Mouse (Mus musculus): ENCODE data around the gene Kif5a. TPM values are rescaled to one million over a fixed set of nuclear protein-coding genes. Genes with fewer than 3 reads are reported as not detected.
A peak's percentile ranks its signal among the peaks of the same experiment; 100 is the strongest.

Gene Kif5a
- total and polyA plus RNA-seq, 3 experiments, result 0.34 to 2.2 (median 0.45) TPM

- no peaks in the 10 kb centered on the region for H3K27me3 ChIP-seq (ENCODE audit: control insufficient read depth, insufficient read depth, low read length)
- intact Hi-C loops (cut with DNase I), result loop anchor here (1.0 to 5.0 kb wide), 3 partner anchors 35 to 165 kb away; partner anchors contain the start of genes Gli1 and Pip4k2c
Observed at GRCm38 (mm10) chr10:127177719-127178118, 85.4 kb downstream of the Kif5a start.

GRCm38 (mm10) chr10:127177235-127177634 lies 85.9 kb downstream of the Kif5a start:
- no peak overlapping the region for H3K4me3 ChIP-seq
- H3K27me3 ChIP-seq (ENCODE audit: control insufficient read depth, insufficient read depth, low read length), result no peaks in the 10 kb centered on the region
- no peak overlapping the region for H3K9ac ChIP-seq (ENCODE audit: low read depth, low read length)
- no peak for DNase-seq
- intact Hi-C loops (cut with DNase I), result loop anchor here (1.0 to 5.0 kb wide), 3 partner anchors 35 to 165 kb away; partner anchors contain the start of genes Gli1 and Pip4k2c
- H3K36me3 ChIP-seq (ENCODE audit: control insufficient read depth, insufficient read depth, low read length), result no peaks in the 10 kb centered on the region
- peaks cover 5% of the 10 kb centered on the region; the same call in 1 of the 2 replicates for H3K4me1 ChIP-seq (ENCODE audit: control insufficient read depth, insufficient read depth, low read length)
- no peak overlapping the region for H3K27ac ChIP-seq
- TF ChIP-seq CTCF (IDR thresholded peaks at IDR 0.05) (no peak), POLR2A (IDR thresholded peaks at IDR 0.05; ENCODE audit: insufficient read depth, low read depth, low read length) (no peak), EP300 (IDR thresholded peaks at IDR 0.05; ENCODE audit: insufficient read depth, low read depth, low read length) (no peak)
- H3K79me2 ChIP-seq (replicated peaks; ENCODE audit: control insufficient read depth, insufficient read depth, low read length), result no peaks in the 10 kb centered on the region
- WGBS, result 28% methylated on average over 9 of the region's 9 CpGs

More at GRCm38 (mm10) chr10:127177719-127178118, 85.4 kb downstream of the Kif5a start:
- H3K27ac ChIP-seq, result peak overlapping the region; percentile 60
- peaks cover 5% of the 10 kb centered on the region; the same call in 1 of the 2 replicates for H3K4me1 ChIP-seq (ENCODE audit: control insufficient read depth, insufficient read depth, low read length)
- peak overlapping the region; percentile 37 for H3K9ac ChIP-seq (ENCODE audit: low read depth, low read length)
- no peaks in the 10 kb centered on the region for H3K36me3 ChIP-seq (ENCODE audit: control insufficient read depth, insufficient read depth, low read length)
- peak overlapping the region; percentile 62 for H3K4me3 ChIP-seq
- under 1% methylated on average over 23 of the region's 23 CpGs for whole genome bisulfite sequencing
- H3K79me2 ChIP-seq (replicated peaks; ENCODE audit: control insufficient read depth, insufficient read depth, low read length), result no peaks in the 10 kb centered on the region
- peak; percentile 77 to 86 for DNase-seq
- 0 out of 2 replicates have a peak, but pooled peaks have one; percentile 24 for TF ChIP-seq EP300 (IDR thresholded peaks at IDR 0.05; ENCODE audit: insufficient read depth, low read depth, low read length)
- TF ChIP-seq POLR2A (IDR thresholded peaks at IDR 0.05; ENCODE audit: insufficient read depth, low read depth, low read length), result peak; percentile 82
- peak; percentile 97 for TF ChIP-seq CTCF (IDR thresholded peaks at IDR 0.05)

GRCm38 (mm10) chr10:127176756-127177155 lies 86.4 kb downstream of the Kif5a start:
- Histone ChIP-seq H3K79me2 (replicated peaks; ENCODE audit: control insufficient read depth, insufficient read depth, low read length) (no peaks in the 10 kb centered on the region), H3K27ac (no peak overlapping the region), H3K27me3 (ENCODE audit: control insufficient read depth, insufficient read depth, low read length) (no peaks in the 10 kb centered on the region), H3K4me3 (no peak overlapping the region), H3K36me3 (ENCODE audit: control insufficient read depth, insufficient read depth, low read length) (no peaks in the 10 kb centered on the region), H3K9ac (ENCODE audit: low read depth, low read length) (no peak overlapping the region), H3K4me1 (ENCODE audit: control insufficient read depth, insufficient read depth, low read length) (peaks cover 5% of the 10 kb centered on the region; the same call in 1 of the 2 replicates)
- intact Hi-C loops (cut with DNase I), result loop anchor here (1.0 to 5.0 kb wide), 3 partner anchors 36 to 166 kb away; partner anchors contain the start of genes Gli1 and Pip4k2c
- peak in 1 of 2 experiments; percentile 1 for DNase-seq
- WGBS, result 14% methylated on average over 7 of the region's 7 CpGs
- no peak for TF ChIP-seq CTCF (IDR thresholded peaks at IDR 0.05)
- no peak for TF ChIP-seq POLR2A (IDR thresholded peaks at IDR 0.05; ENCODE audit: insufficient read depth, low read depth, low read length)
- no peak for TF ChIP-seq EP300 (IDR thresholded peaks at IDR 0.05; ENCODE audit: insufficient read depth, low read depth, low read length)

- intact Hi-C loops (cut with DNase I), result loop anchor here (5.0 kb wide), 2 partner anchors 36 to 166 kb away; partner anchors contain the start of genes Gli1 and Pip4k2c
- no peak overlapping the region for H3K4me3 ChIP-seq
- no peaks in the 10 kb centered on the region for H3K36me3 ChIP-seq (ENCODE audit: control insufficient read depth, insufficient read depth, low read length)
- no peak for TF ChIP-seq EP300 (IDR thresholded peaks at IDR 0.05; ENCODE audit: insufficient read depth, low read depth, low read length)
- TF ChIP-seq POLR2A (IDR thresholded peaks at IDR 0.05; ENCODE audit: insufficient read depth, low read depth, low read length), result no peak
- TF ChIP-seq CTCF (IDR thresholded peaks at IDR 0.05), result no peak
- H3K27ac ChIP-seq, result no peak overlapping the region
- DNase-seq, result no peak
- H3K79me2 ChIP-seq (replicated peaks; ENCODE audit: control insufficient read depth, insufficient read depth, low read length), result no peaks in the 10 kb centered on the region
- no peak overlapping the region for H3K9ac ChIP-seq (ENCODE audit: low read depth, low read length)
- H3K4me1 ChIP-seq (ENCODE audit: control insufficient read depth, insufficient read depth, low read length), result peaks cover 5% of the 10 kb centered on the region; the same call in 1 of the 2 replicates
- no peaks in the 10 kb centered on the region for H3K27me3 ChIP-seq (ENCODE audit: control insufficient read depth, insufficient read depth, low read length)
- 66% methylated on average over 3 of the region's 3 CpGs for WGBS
Observed at GRCm38 (mm10) chr10:127176228-127176627, 86.9 kb downstream of the Kif5a start.

Other genes with a start within 250 kb of the Kif5a start
- gene Tsfm, start 232.5 kb downstream of the Kif5a start, total RNA-seq (2021), result 10 to 100 TPM; 50.8 to 58.7 TPM
- gene Tsfm, start 232.5 kb downstream of the Kif5a start, polyA plus RNA-seq (2012; rRNA removed), result 40.0 and 42.4 TPM in 2 replicates
- 1 to 10 TPM; 6.3 to 7.0 TPM for gene Mettl1, start 221.9 kb downstream of the Kif5a start, total RNA-seq (2021)
- gene Mettl1, start 221.9 kb downstream of the Kif5a start, polyA plus RNA-seq (2012; rRNA removed), result 12.3 and 16.0 TPM in 2 replicates
- gene Eef1akmt3, start 221.8 kb downstream of the Kif5a start, total RNA-seq (2021), result not detected
- gene Eef1akmt3, start 221.8 kb downstream of the Kif5a start, polyA plus RNA-seq (2012; rRNA removed), result 0.06 TPM in 2 replicates
- gene Cyp27b1, start 215.1 kb downstream of the Kif5a start, total RNA-seq (2021), result under 1 TPM in 1 of 2 experiments, not detected in 1; 0.10 TPM
- gene Cyp27b1, start 215.1 kb downstream of the Kif5a start, polyA plus RNA-seq (2012; rRNA removed), result 0.12 and 0.35 TPM in 2 replicates
- 1 to 10 TPM; 2.8 to 3.1 TPM for gene March9, start 203.2 kb downstream of the Kif5a start, total RNA-seq (2021)
- 2.5 and 2.7 TPM in 2 replicates for gene March9, start 203.2 kb downstream of the Kif5a start, polyA plus RNA-seq (2012; rRNA removed)
- gene Cdk4, start 199.8 kb downstream of the Kif5a start, total RNA-seq (2021), result 10 to 100 TPM; 77.8 to 83.0 TPM
- gene Cdk4, start 199.8 kb downstream of the Kif5a start, polyA plus RNA-seq (2012; rRNA removed), result 110 and 139 TPM in 2 replicates
- gene Tspan31, start 193.1 kb downstream of the Kif5a start, total RNA-seq (2021), result 10 to 100 TPM; 39.3 to 51.0 TPM
- gene Tspan31, start 193.1 kb downstream of the Kif5a start, polyA plus RNA-seq (2012; rRNA removed), result 67.6 and 130 TPM in 2 replicates
- 1 to 10 TPM; 5.0 to 5.5 TPM for gene Agap2, start 188.1 kb downstream of the Kif5a start, total RNA-seq (2021)
- 2.9 and 4.8 TPM in 2 replicates for gene Agap2, start 188.1 kb downstream of the Kif5a start, polyA plus RNA-seq (2012; rRNA removed)
- gene Os9, start 142.2 kb downstream of the Kif5a start, total RNA-seq (2021), result 10 to 100 TPM; 24.4 to 25.1 TPM
- 25.6 and 26.4 TPM in 2 replicates for gene Os9, start 142.2 kb downstream of the Kif5a start, polyA plus RNA-seq (2012; rRNA removed)
- 1 to 10 TPM; 1.8 to 2.0 TPM for gene B4galnt1, start 98.1 kb downstream of the Kif5a start, total RNA-seq (2021)
- gene B4galnt1, start 98.1 kb downstream of the Kif5a start, polyA plus RNA-seq (2012; rRNA removed), result 4.0 and 9.5 TPM in 2 replicates
- 10 to 100 TPM; 13.2 to 14.7 TPM for gene Slc26a10, start 82.7 kb downstream of the Kif5a start, total RNA-seq (2021)
- 40.5 and 68.0 TPM in 2 replicates for gene Slc26a10, start 82.7 kb downstream of the Kif5a start, polyA plus RNA-seq (2012; rRNA removed)
- gene Arhgef25, start 73.3 kb downstream of the Kif5a start, total RNA-seq (2021), result 10 to 100 TPM in 1 of 2 experiments, 1 to 10 TPM in 1; 9.8 to 10.1 TPM
- gene Arhgef25, start 73.3 kb downstream of the Kif5a start, polyA plus RNA-seq (2012; rRNA removed), result 17.4 and 18.2 TPM in 2 replicates
- 10 to 100 TPM; 23.7 to 24.2 TPM for gene Dtx3, start 67.6 kb downstream of the Kif5a start, total RNA-seq (2021)
- 92.6 and 102 TPM in 2 replicates for gene Dtx3, start 67.6 kb downstream of the Kif5a start, polyA plus RNA-seq (2012; rRNA removed)
- 10 to 100 TPM; 25.7 to 28.8 TPM for gene Pip4k2c, start 51.8 kb downstream of the Kif5a start, total RNA-seq (2021)
- gene Pip4k2c, start 51.8 kb downstream of the Kif5a start, polyA plus RNA-seq (2012; rRNA removed), result 29.0 and 42.3 TPM in 2 replicates
- 100 to 1,000 TPM; 123 to 135 TPM for gene Dctn2, start 3.0 kb upstream of the Kif5a start, total RNA-seq (2021)
- gene Dctn2, start 3.0 kb upstream of the Kif5a start, polyA plus RNA-seq (2012; rRNA removed), result 139 and 167 TPM in 2 replicates
- gene Mbd6, start 25.7 kb upstream of the Kif5a start, total RNA-seq (2021), result 10 to 100 TPM; 19.2 to 20.4 TPM
- gene Mbd6, start 25.7 kb upstream of the Kif5a start, polyA plus RNA-seq (2012; rRNA removed), result 15.8 and 22.3 TPM in 2 replicates
- 10 to 100 TPM; 42.6 to 47.7 TPM for gene Mars, start 48.4 kb upstream of the Kif5a start, total RNA-seq (2021)
- 36.6 and 51.3 TPM in 2 replicates for gene Mars, start 48.4 kb upstream of the Kif5a start, polyA plus RNA-seq (2012; rRNA removed)
- gene Arhgap9, start 58.6 kb upstream of the Kif5a start, total RNA-seq (2021), result 1 to 10 TPM; 2.3 to 2.4 TPM
- gene Arhgap9, start 58.6 kb upstream of the Kif5a start, polyA plus RNA-seq (2012; rRNA removed), result 2.5 and 4.8 TPM in 2 replicates
- under 1 TPM; 0.91 to 0.96 TPM for gene Gli1, start 78.6 kb upstream of the Kif5a start, total RNA-seq (2021)
- gene Gli1, start 78.6 kb upstream of the Kif5a start, polyA plus RNA-seq (2012; rRNA removed), result 2.4 and 3.2 TPM in 2 replicates
- not detected for gene Inhbe, start 91.1 kb upstream of the Kif5a start, total RNA-seq (2021)
- not detected in 2 replicates for gene Inhbe, start 91.1 kb upstream of the Kif5a start, polyA plus RNA-seq (2012; rRNA removed)
- not detected for gene Inhbc, start 107.1 kb upstream of the Kif5a start, total RNA-seq (2021)
- 0.18 TPM in 1 of 2 replicates, not detected in the other for gene Inhbc, start 107.1 kb upstream of the Kif5a start, polyA plus RNA-seq (2012; rRNA removed)
- 100 to 1,000 TPM; 151 to 171 TPM for gene R3hdm2, start 117.0 kb upstream of the Kif5a start, total RNA-seq (2021)
- 120 and 154 TPM in 2 replicates for gene R3hdm2, start 117.0 kb upstream of the Kif5a start, polyA plus RNA-seq (2012; rRNA removed)
- gene Stac3, start 238.3 kb upstream of the Kif5a start, total RNA-seq (2021), result 1 to 10 TPM in 1 of 2 experiments, under 1 TPM in 1; 0.21 to 1.2 TPM
- gene Stac3, start 238.3 kb upstream of the Kif5a start, polyA plus RNA-seq (2012; rRNA removed), result 0.86 and 1.7 TPM in 2 replicates